Mouse (Mus musculus) embryonic fibroblast, embryonic 13.5 days (primary cell): Measurements from ENCODE around the gene Abca4.

Experiments used
- CTCF ChIP-seq: IDR thresholded peaks from 2 replicates; pipeline ENCODE4 v1.5.1; 2011; ENCODE audit warnings: mild to moderate bottlenecking, control low read depth, low read length, moderate library complexity, borderline replicate concordance; ENCODE audit not compliant: insufficient read depth
- POLR2A ChIP-seq: IDR thresholded peaks from 2 replicates; pipeline ENCODE4 v1.6.1; 2011; ENCODE audit warnings: low read depth, mild to moderate bottlenecking, control low read depth, low read length, moderate library complexity

DNA sequence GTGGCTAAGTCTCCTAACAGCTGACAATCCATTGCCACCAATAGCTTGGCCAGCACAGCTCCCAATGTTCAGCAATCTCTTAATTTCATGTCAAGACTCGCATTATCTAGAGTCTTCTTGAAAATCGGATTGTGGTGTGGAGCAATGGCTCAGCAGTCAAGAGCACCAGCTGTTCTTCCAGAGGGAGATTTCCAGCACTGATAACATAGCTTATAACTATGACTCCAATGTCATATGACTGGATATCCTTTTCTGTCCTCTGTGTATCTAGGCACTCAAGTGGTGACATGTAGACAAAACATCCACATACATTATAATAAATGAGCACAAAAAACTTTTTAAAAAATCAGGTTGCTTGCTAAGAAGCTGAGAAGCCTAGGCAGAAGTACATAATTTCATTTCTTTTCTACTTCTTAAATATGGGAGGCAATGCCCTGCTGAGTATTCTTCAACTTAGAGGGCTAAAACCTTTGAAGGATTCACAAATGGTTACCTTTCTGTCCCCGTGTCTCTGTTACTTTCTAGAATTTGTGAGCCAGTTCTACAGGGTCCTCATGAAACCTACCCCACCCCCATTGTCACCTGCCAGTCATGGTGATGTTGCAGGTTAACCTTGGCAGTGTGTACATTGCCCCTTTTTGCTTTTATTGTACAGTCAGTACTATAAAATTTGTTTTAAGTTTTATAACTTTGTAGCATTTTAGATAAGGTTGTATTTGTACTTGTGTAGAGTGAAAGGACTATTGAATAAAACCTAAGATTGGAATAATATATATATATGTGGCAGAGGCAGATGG is 177.2 kb downstream of the Abca4 start:
- TF ChIP-seq CTCF (no peak), POLR2A (no peak)
